Mouse (Mus musculus) kidney, embryonic 14.5 days (tissue): Measurements from ENCODE around the gene Anapc7. TPM values are rescaled to one million over a fixed set of nuclear protein-coding genes. Genes with fewer than 3 reads are reported as not detected.
"Not testable (repeated sequence)": the region's sequence is repeated elsewhere in the genome, so short reads cannot be mapped to it uniquely, and the experiment has no call there.

Source experiments
- ATAC-seq: fragments of 200-750 bp; cut with Nextera tagmentation; 2 replicates; pipeline ENCODE4 v1.8.0; 2017; ENCODE audit warnings: moderate number of reproducible peaks, mild to moderate bottlenecking, moderate TSS enrichment, moderate library complexity; ENCODE audit not compliant: low FRiP score, low TSS enrichment
- H3K27ac ChIP-seq: fragments of 300-500 bp; sonication (generic); 2 replicates; pipeline ENCODE4 v1.5.1; 2014; ENCODE audit warnings: low read depth, mild to moderate bottlenecking, low read length, moderate library complexity, mixed read lengths
- H3K27me3 ChIP-seq: fragments of 300-500 bp; sonication (generic); 2 replicates; pipeline ENCODE4 v1.6.1; 2014; ENCODE audit warnings: mild to moderate bottlenecking, low read length; ENCODE audit not compliant: control insufficient read depth, insufficient read depth
- H3K36me3 ChIP-seq: fragments of 300-500 bp; sonication (generic); 2 replicates; pipeline ENCODE4 v1.6.1; 2014; ENCODE audit warnings: low read length, mixed read lengths; ENCODE audit not compliant: control insufficient read depth, insufficient read depth
- H3K4me1 ChIP-seq: fragments of 300-500 bp; sonication (generic); 2 replicates; pipeline ENCODE4 v1.6.1; 2014; ENCODE audit warnings: low read length, mixed read lengths; ENCODE audit not compliant: control insufficient read depth, insufficient read depth
- H3K4me2 ChIP-seq: fragments of 300-500 bp; sonication (generic); replicated peaks from 2 replicates; pipeline ENCODE4 v1.6.1; 2014; ENCODE audit warnings: low read depth, mild to moderate bottlenecking, low read length
- H3K4me3 ChIP-seq: fragments of 300-500 bp; sonication (generic); 2 replicates; pipeline ENCODE4 v1.5.1; 2014; ENCODE audit warnings: mild to moderate bottlenecking, low read length
- H3K9ac ChIP-seq: fragments of 300-500 bp; sonication (generic); 2 replicates; pipeline ENCODE4 v1.6.1; 2014; ENCODE audit warnings: low read depth, mild to moderate bottlenecking, low read length, moderate library complexity
- H3K9me3 ChIP-seq: fragments of 300-500 bp; sonication (generic); 2 replicates; pipeline ENCODE4 v1.6.1; 2016; ENCODE audit warnings: low read length; ENCODE audit not compliant: control insufficient read depth
- WGBS: fragments of 180-500 bp; shearing (Covaris S2); extraction: QIAGEN DNeasy Blood & Tissue Kit; methylation state at CpG from one replicate; pipeline ENCODE4 v1.1.7; 2014; 5-methylcytosine and 5-hydroxymethylcytosine counted together
- polyA plus RNA-seq: library from polyadenylated mRNA; unstranded; fragments of >200 nt; fragmentation: Nextera tagmentation; extraction: Ambion mirVana; gene quantifications from 2 replicates; pipeline ENCODE4 v1.2.1, GENCODE M21; 2014

Anapc7 gene
- polyA plus RNA-seq, 1 experiment from 2014 or later, result 29.1 TPM

GRCm38 (mm10) chr5:122452194-122452593 lies 30.7 kb downstream of the Anapc7 start:
- 73% methylated on average over 7 of the region's 7 CpGs for WGBS
- H3K9ac ChIP-seq, result no peak overlapping the region
- H3K4me2 ChIP-seq, result no peak overlapping the region
- H3K9me3 ChIP-seq, result no peaks in the 10 kb centered on the region
- H3K36me3 ChIP-seq, result peaks cover 59% of the 10 kb centered on the region
- H3K4me1 ChIP-seq, result no peaks in the 10 kb centered on the region
- no peak overlapping the region for H3K4me3 ChIP-seq
- ATAC-seq, result no peak
- H3K27me3 ChIP-seq, result no peaks in the 10 kb centered on the region
- no peak overlapping the region for H3K27ac ChIP-seq

GRCm38 (mm10) chr5:122453188-122453587 lies 31.7 kb downstream of the Anapc7 start:
- H3K4me1 ChIP-seq, result no peaks in the 10 kb centered on the region
- 79% methylated on average over 6 of the region's 6 CpGs for WGBS
- no peak overlapping the region for H3K27ac ChIP-seq
- no peak overlapping the region for H3K9ac ChIP-seq
- peaks cover 69% of the 10 kb centered on the region for H3K36me3 ChIP-seq
- no peak for ATAC-seq
- H3K4me3 ChIP-seq, result no peak overlapping the region
- no peaks in the 10 kb centered on the region for H3K9me3 ChIP-seq
- no peaks in the 10 kb centered on the region for H3K27me3 ChIP-seq
- no peak overlapping the region for H3K4me2 ChIP-seq

GRCm38 (mm10) chr5:122454442-122454841 lies 32.9 kb downstream of the Anapc7 start:
- no peaks in the 10 kb centered on the region for H3K4me1 ChIP-seq
- H3K27me3 ChIP-seq, result no peaks in the 10 kb centered on the region
- no peak overlapping the region; the same call in 1 of the 2 replicates for H3K27ac ChIP-seq
- no peak overlapping the region for H3K4me2 ChIP-seq
- H3K4me3 ChIP-seq, result no peak overlapping the region
- no peak for ATAC-seq
- 93% methylated on average over 4 of the region's 4 CpGs for WGBS
- H3K9ac ChIP-seq, result no peak overlapping the region
- peaks cover 79% of the 10 kb centered on the region for H3K36me3 ChIP-seq
- no peaks in the 10 kb centered on the region for H3K9me3 ChIP-seq

GRCm38 (mm10) chr5:122454883-122455282 lies 33.4 kb downstream of the Anapc7 start:
- H3K27ac ChIP-seq, result no peak overlapping the region
- no peak overlapping the region for H3K4me2 ChIP-seq
- WGBS, result 88% methylated on average over 3 of the region's 3 CpGs
- H3K9ac ChIP-seq, result no peak overlapping the region
- ATAC-seq, result no peak
- no peaks in the 10 kb centered on the region for H3K9me3 ChIP-seq
- peaks cover 84% of the 10 kb centered on the region for H3K36me3 ChIP-seq
- H3K27me3 ChIP-seq, result no peaks in the 10 kb centered on the region
- H3K4me3 ChIP-seq, result no peak overlapping the region
- H3K4me1 ChIP-seq, result no peaks in the 10 kb centered on the region

- Histone ChIP-seq H3K4me3 (no peak overlapping the region), H3K9ac (no peak overlapping the region), H3K27ac (no peak overlapping the region), H3K4me2 (no peak overlapping the region), H3K27me3 (no peaks in the 10 kb centered on the region), H3K4me1 (no peaks in the 10 kb centered on the region), H3K36me3 (peaks cover 91% of the 10 kb centered on the region), H3K9me3 (no peaks in the 10 kb centered on the region)
- WGBS, result 97% methylated on average over 3 of the region's 3 CpGs
- no peak for ATAC-seq
Observed at GRCm38 (mm10) chr5:122455584-122455983, 34.1 kb downstream of the Anapc7 start.

GRCm38 (mm10) chr5:122457054-122457453 lies 35.6 kb downstream of the Anapc7 start:
- 81% methylated on average over 9 of the region's 9 CpGs for WGBS
- not testable (repeated sequence) for H3K4me3 ChIP-seq, H3K9ac ChIP-seq, H3K27me3 ChIP-seq, H3K4me2 ChIP-seq, H3K9me3 ChIP-seq, ATAC-seq, H3K4me1 ChIP-seq, H3K27ac ChIP-seq
- H3K36me3 ChIP-seq, result peaks cover 99% of the 10 kb centered on the region

- Histone ChIP-seq H3K27me3 (no peaks in the 10 kb centered on the region), H3K4me2 (no peak overlapping the region), H3K36me3 (peaks cover 100% of the 10 kb centered on the region), H3K4me1 (no peaks in the 10 kb centered on the region), H3K9me3 (no peaks in the 10 kb centered on the region), H3K27ac (no peak overlapping the region), H3K4me3 (no peak overlapping the region), H3K9ac (no peak overlapping the region)
- no peak for ATAC-seq
- 90% methylated on average over 4 of the region's 4 CpGs for WGBS
Observed at GRCm38 (mm10) chr5:122458066-122458465, 36.6 kb downstream of the Anapc7 start.

- Histone ChIP-seq H3K9me3 (no peaks in the 10 kb centered on the region), H3K4me1 (no peaks in the 10 kb centered on the region)
Observed at GRCm38 (mm10) chr5:122459335-122459734, 37.8 kb downstream of the Anapc7 start.

GRCm38 (mm10) chr5:122460656-122461055 lies 39.2 kb downstream of the Anapc7 start:
- H3K27ac ChIP-seq, result no peak overlapping the region
- no peak overlapping the region for H3K9ac ChIP-seq
- no peak overlapping the region for H3K4me2 ChIP-seq
- H3K27me3 ChIP-seq, result no peaks in the 10 kb centered on the region
- H3K9me3 ChIP-seq, result no peaks in the 10 kb centered on the region
- H3K36me3 ChIP-seq, result peaks cover 100% of the 10 kb centered on the region
- no peaks in the 10 kb centered on the region for H3K4me1 ChIP-seq
- no peak for ATAC-seq
- no peak overlapping the region for H3K4me3 ChIP-seq
- WGBS, result 79% methylated on average over 11 of the region's 11 CpGs

More at GRCm38 (mm10) chr5:122459335-122459734, 37.8 kb downstream of the Anapc7 start:
- no peaks in the 10 kb centered on the region for H3K27me3 ChIP-seq
- H3K9ac ChIP-seq, result no peak overlapping the region
- no peak overlapping the region for H3K4me2 ChIP-seq
- no peak overlapping the region for H3K27ac ChIP-seq
- peaks cover 100% of the 10 kb centered on the region for H3K36me3 ChIP-seq
- H3K4me3 ChIP-seq, result no peak overlapping the region
- ATAC-seq, result no peak
- WGBS, result 96% methylated on average over 5 of the region's 5 CpGs
